Mouse (Mus musculus) ES-Bruce4 (cell line): ENCODE results near the gene Arid4a.

Source experiments
- CTCF ChIP-seq: IDR thresholded peaks from one replicate; pipeline ENCODE4 v1.8.1; 2011; ENCODE audit warnings: low read depth, low read length
- EP300 ChIP-seq: IDR thresholded peaks from 2 replicates; pipeline ENCODE4 v1.6.1; 2011; ENCODE audit warnings: low read depth, low read length; ENCODE audit not compliant: insufficient read depth
- POLR2A ChIP-seq: IDR thresholded peaks from one replicate; pipeline ENCODE4 v1.8.1; 2011; ENCODE audit warnings: low read length; ENCODE audit not compliant: insufficient read depth

DNA sequence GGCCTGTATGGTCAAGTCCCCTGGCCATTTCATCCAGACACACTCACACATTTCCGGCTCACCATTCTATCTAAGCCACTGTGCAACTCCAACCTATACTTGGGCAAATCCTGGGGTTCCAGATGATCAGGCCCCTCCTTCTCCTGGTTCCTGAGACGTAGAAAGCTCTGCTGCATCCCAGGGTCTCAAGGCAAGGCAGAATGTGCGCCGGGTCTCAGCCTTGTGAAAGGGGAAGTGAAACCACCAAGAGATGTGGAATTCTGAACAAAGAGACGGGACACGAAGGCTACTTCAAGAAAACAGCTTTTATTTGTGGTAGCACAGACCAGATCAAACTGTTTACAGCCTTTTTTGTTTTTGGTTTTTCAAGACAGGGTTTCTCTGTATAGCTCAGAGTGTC is 9.6 kb upstream of the Arid4a start:
- no peak for TF ChIP-seq POLR2A
- no peak for TF ChIP-seq CTCF
- no peak for TF ChIP-seq EP300
